ENCODE assay signal across 18 mouse cellular contexts in genomic region chr3:51393651-51394050, GRCm38 (mm10). TPM values are rescaled to one million over a fixed set of nuclear protein-coding genes. Genes with fewer than 3 reads are reported as not detected.
A peak's percentile ranks its signal among the peaks of the same experiment; 100 is the strongest.
DNase-seq lines count a peak whose midpoint lies in the region; ATAC-seq lines count a peak whose summit lies in the region.
"Had no signal": no experiment of that assay in that cellular context is flagged by ENCODE, and none has a peak within 500 bp of the region (broad histone marks: within the 10 kb centered on the region; RNA-seq: fewer than 3 reads in every experiment).

No protein-coding gene starts in this region.

- H3K27me3 ChIP-seq in midbrain, embryonic 11.5 days (ENCODE audit: control insufficient read depth, insufficient read depth, low read length): peaks cover 4% of the 10 kb centered on the region; the same call in 1 of the 2 replicates
- H3K27me3 ChIP-seq in midbrain, embryonic 10.5 days (ENCODE audit: low read depth, poor library complexity, severe bottlenecking): peaks cover 50% of the 10 kb centered on the region
- H3K27me3 ChIP-seq: CH12.LX, Patski had no signal

- H3K9ac ChIP-seq in midbrain, embryonic 11.5 days (ENCODE audit: low read length): no peak overlapping the region

- H3K4me2 ChIP-seq in midbrain, embryonic 11.5 days: no peak overlapping the region

- WGBS in midbrain, embryonic 11.5 days: 100% methylated on average over 2 of the region's 2 CpGs
- 89% methylated on average over 2 of the region's 2 CpGs for WGBS in midbrain, embryonic 10.5 days

- H3K27ac ChIP-seq in midbrain, embryonic 11.5 days (ENCODE audit: low read depth, low read length): no peak overlapping the region
- no peak overlapping the region for H3K27ac ChIP-seq in midbrain, embryonic 10.5 days (replicated peaks)

- H3K4me1 ChIP-seq in midbrain, embryonic 11.5 days (ENCODE audit: control insufficient read depth, insufficient read depth, low read length): peaks cover 9% of the 10 kb centered on the region; the same call in 1 of the 2 replicates
- peaks cover 40% of the 10 kb centered on the region for H3K4me1 ChIP-seq in midbrain, embryonic 10.5 days

- H3K4me3 ChIP-seq in midbrain, embryonic 11.5 days (ENCODE audit: low read depth, low read length): no peak overlapping the region
- H3K4me3 ChIP-seq in midbrain, embryonic 10.5 days: no peak overlapping the region

- H3K36me3 ChIP-seq in midbrain, embryonic 11.5 days (ENCODE audit: control insufficient read depth, insufficient read depth, low read length): no peaks in the 10 kb centered on the region
- no peaks in the 10 kb centered on the region for H3K36me3 ChIP-seq in midbrain, embryonic 10.5 days

- DNase-seq in midbrain, embryonic 11.5 days (ENCODE audit: low spot score, missing footprints): peak; percentile 54
- DNase-seq in midbrain, embryonic 10.5 days (ENCODE audit: low spot score): no peak
- DNase-seq: adrenal gland, adult 2 months; adrenal gland, adult 8-10 months; adrenal gland, postnatal 10 days; adrenal gland, postnatal 14 days; adrenal gland, postnatal 25 days; adrenal gland, postnatal 36 days; B cell, adult 2 months; cerebellum, adult 11 months; cerebellum, adult 11-12 months; cerebellum, adult 18-20 months; cerebellum, adult 2 months had no signal

- no peaks in the 10 kb centered on the region for H3K9me3 ChIP-seq in midbrain, embryonic 11.5 days (ENCODE audit: control insufficient read depth, low read length)
- no peaks in the 10 kb centered on the region for H3K9me3 ChIP-seq in midbrain, embryonic 10.5 days (replicated peaks)
- H3K9me3 ChIP-seq: G1E had no signal

- ATAC-seq in midbrain, embryonic 11.5 days (ENCODE audit: low FRiP score): no peak
- ATAC-seq: activated CD4-positive, CD25-positive, alpha-beta regulatory T cell, adult 4 months; CD4-positive, CD25-positive, alpha-beta regulatory T cell, adult 4 months; Patski had no signal

RNA-seq across cellular contexts. Expression of gene Mgarp, which starts 2.9 kb away (rescaled TPM):
- 22.5 and 26.9 TPM in 2 replicates for polyA plus RNA-seq in midbrain, embryonic 11.5 days (2014; fragmentation: Nextera tagmentation; extraction: Ambion mirVana)
- 35.9 and 39.2 TPM in 2 replicates for polyA plus RNA-seq in midbrain, embryonic 10.5 days (2016; fragmentation: Nextera tagmentation; extraction: Ambion mirVana)

RNA-seq across cellular contexts. Expression of gene Ndufc1, which starts 15.1 kb away (rescaled TPM):
- 739 and 783 TPM in 2 replicates for polyA plus RNA-seq in midbrain, embryonic 11.5 days (2014; fragmentation: Nextera tagmentation; extraction: Ambion mirVana)
- polyA plus RNA-seq in midbrain, embryonic 10.5 days (2016; fragmentation: Nextera tagmentation; extraction: Ambion mirVana): 688 and 718 TPM in 2 replicates

RNA-seq across cellular contexts. Expression of gene Naa15, which starts 21.3 kb away (rescaled TPM):
- polyA plus RNA-seq in midbrain, embryonic 11.5 days (2014; fragmentation: Nextera tagmentation; extraction: Ambion mirVana): 54.5 and 57.0 TPM in 2 replicates
- polyA plus RNA-seq in midbrain, embryonic 10.5 days (2016; fragmentation: Nextera tagmentation; extraction: Ambion mirVana): 58.8 and 63.4 TPM in 2 replicates

RNA-seq across cellular contexts. Expression of gene Elf2, which starts 53.2 kb away (rescaled TPM):
- polyA plus RNA-seq in midbrain, embryonic 11.5 days (2014; fragmentation: Nextera tagmentation; extraction: Ambion mirVana): 42.8 and 47.4 TPM in 2 replicates
- polyA plus RNA-seq in midbrain, embryonic 10.5 days (2016; fragmentation: Nextera tagmentation; extraction: Ambion mirVana): 37.9 and 40.5 TPM in 2 replicates
